Mouse (Mus musculus) liver, adult 2 months (tissue): ENCODE data around the gene Bcan.

ENCODE experiments used
- CTCF ChIP-seq: fragments of 200-500 bp; IDR thresholded peaks from 2 replicates; pipeline ENCODE4 v1.5.1; 2011; ENCODE audit warnings: low read depth, low read length, control low read depth
- POLR2A ChIP-seq: fragments of 200-500 bp; IDR thresholded peaks from 2 replicates; pipeline ENCODE4 v1.6.1; 2011; ENCODE audit warnings: low read length, control low read depth; ENCODE audit not compliant: insufficient read depth; ENCODE audit errors: extremely low read depth

DNA sequence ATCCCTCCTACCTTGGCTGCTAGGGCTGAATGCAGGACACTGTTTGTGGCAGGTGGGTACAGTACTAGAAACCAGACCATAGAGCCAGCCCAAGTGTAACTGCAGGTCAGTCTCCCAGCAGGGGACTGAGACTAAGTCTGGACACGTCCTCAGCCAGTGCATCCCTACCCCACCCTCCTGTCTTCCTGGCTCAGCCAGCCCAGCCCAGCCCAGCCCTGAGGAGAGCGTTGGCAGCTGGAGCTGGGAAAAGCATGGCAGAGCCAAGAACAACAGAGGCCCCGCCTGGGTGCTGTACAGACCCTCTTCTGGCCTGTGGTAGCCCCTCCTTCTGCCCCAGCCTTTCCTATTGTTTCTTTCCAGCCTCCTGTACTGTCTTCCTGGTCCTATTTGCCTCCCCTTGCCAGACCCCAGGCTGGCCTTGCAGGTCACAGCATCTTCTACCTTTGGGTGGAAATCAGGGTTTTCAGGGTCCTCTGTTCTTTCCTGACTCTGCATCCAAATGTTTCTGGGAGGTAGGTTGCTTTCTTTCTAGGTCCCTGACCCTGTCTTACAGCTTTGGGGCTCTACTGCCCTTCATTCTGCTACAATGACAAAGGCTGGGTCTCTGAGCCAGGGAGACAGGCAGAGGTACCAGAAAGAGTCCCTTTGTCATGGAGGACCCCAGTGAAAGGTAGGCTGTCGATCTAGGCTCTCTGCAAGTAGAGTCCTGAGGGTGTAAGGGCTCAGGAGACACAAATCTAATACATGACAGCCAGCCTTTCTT lies 55.0 kb downstream of the Bcan start:
- TF ChIP-seq POLR2A (no peak), CTCF (no peak)
